Mouse (Mus musculus) left cerebral cortex, adult 9 months (tissue): ENCODE measurements around the gene Car10.
"Not testable (repeated sequence)": the region's sequence is repeated elsewhere in the genome, so short reads cannot be mapped to it uniquely, and the experiment has no call there.

Experiments
- DNase-seq, 2 experiments: peaks; one replicate each; pipeline ENCODE4 v3.0.0; 2022; ENCODE audit warnings: low spot score in 2 of 2

Car10 gene

DNA sequence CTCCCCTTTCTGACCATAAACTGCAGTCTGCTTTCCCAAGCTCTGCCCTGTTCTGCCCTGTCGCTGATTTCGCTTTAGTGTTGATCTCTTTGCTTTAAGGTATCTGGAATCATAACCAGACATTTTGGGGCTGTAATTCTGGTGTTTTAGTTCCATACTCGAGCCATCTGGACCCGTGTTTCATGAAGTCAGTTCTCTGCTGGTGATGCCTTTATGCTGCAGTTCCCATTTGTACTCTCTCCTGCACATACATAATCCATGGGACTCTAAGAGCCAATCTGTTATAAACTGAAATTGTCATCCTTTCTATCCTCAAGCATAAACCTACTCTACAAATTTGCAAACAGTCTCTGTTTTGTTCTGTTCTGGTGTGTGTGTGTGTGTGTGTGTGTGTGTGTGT lies 293.3 kb downstream of the Car10 start:
- no peak for DNase-seq

DNA sequence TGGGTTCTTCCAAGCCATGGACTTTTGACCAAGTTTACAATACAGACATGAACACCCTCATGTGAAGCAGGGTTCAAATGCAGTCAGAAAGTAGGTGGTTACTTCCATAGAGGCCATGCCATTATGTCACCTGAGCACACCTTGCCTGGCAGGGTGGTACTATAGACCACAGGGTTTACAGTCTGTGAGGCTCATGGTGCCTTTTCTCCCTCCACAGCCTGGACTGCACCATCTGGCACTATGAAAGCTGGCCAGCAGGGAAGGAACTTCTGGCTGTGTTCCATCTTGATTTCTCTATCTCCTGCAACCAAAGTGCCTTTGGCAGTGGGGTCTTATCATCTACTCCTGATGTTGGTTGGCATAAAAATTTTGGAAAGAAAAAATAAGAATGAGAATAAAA lies 295.5 kb downstream of the Car10 start:
- not testable (repeated sequence) for DNase-seq

DNA sequence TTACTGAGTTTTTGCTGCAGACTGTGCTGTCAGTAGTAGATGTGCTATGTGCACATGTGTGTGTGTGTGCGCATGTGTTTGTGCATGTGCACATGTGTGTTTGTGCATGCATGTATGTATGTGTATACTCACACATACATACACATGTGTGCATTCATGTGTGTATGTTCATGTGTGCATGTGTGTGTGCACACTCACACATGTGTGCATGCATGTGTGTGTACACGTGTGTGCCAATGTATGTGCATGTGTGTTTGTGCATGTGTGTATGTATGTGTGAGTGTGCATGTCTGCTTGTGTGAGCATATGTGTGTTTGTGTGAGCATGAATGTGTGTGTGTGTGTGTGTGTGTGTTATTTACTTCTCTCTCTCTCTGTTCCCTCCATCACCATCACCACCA lies 298.5 kb downstream of the Car10 start:
- no peak for DNase-seq

DNA sequence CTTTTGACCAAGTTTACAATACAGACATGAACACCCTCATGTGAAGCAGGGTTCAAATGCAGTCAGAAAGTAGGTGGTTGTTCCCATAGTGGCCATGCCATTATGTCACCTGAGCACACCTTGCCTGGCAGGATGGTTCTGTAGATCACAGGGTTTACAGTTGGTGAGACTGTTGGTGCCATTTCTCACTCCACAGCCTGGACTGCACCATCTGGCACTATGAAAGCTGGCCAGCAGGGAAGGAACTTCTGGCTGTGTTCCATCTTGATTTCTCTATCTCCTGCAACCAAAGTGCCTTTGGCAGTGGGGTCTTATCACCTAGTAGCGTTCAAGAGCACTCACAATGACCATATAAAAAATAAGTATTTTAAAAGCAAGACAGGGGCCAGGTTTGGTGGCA lies 303.3 kb downstream of the Car10 start:
- DNase-seq = not testable (repeated sequence)

DNA sequence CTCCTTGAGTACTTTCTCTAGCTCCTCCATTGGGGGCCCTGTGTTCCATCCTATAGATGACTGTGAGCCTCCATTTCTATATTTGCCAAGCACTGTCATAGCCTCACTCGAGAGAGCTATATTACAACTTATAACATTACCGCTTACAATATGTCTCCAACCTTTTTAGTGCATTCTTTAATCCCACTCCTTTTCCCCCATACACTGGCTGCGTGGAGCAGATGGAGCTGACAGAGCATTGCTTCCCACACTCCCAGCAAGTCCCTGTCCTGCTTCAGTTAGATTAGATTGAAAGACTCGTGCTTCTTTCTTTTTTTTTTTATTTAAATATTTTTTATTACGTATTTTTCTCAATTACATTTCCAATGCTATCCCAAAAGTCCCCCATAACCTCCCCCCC lies 310.2 kb downstream of the Car10 start:
- no peak for DNase-seq

DNA sequence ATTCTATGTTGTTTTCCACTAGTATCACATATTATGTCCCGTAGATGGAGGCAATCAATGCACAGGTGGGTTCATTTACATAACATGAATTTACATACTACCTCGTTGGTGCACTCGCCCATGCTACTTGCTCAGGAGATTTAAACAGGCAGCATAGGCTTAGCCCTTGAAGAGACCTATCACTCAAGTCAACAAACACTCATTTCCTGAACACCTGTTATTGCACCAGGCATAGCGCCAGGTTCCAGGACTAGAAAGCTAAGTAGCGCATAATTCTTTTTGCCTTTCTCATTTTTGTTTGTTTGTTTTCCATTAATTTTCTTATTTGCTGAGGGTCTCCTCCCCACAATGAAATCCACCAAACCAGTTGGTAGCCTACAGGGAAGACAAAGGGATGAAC lies 333.7 kb downstream of the Car10 start:
- no peak for DNase-seq

DNA sequence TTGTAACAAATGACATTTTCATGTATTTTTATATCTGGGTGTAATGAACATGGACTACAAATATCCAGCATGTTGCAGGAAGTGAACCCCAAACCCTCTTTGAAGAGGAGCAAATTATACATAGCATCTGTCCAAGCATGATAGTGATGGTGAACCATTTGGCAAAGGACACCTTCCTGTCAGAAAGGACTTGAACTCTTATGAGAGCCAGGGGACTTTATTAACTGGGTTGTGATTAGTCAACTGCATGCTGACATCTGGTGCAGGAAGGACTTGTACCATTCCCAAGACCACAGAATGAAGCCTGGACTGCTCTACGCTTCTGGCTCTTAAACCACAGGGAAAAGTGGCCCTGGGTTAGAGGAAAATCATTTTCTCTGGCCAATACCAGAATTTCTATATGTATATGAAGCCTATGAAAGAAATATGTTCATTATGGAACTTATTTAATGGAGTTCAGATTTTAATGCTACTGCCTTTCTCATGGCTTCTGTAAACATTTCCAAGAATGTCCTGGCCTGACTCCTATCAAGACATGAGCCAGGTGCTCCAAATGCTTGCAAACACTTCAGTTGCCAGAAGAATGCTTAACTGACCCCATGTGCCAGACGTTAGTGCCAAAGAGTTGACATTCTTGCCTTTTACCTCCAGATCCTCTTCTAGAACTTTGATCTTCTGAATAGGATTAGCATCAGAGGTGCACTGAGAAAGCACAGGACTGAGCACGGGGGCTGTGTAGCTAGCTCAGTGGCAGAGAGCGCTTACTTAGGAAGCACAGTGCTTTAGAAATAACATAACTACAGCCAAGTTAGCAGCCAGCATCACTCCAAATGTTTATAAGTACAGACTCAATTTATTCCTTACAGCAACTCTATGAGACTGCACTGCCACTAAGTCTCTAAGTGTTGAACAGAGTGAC lies 337.4 kb downstream of the Car10 start:
- DNase-seq = no peak

DNA sequence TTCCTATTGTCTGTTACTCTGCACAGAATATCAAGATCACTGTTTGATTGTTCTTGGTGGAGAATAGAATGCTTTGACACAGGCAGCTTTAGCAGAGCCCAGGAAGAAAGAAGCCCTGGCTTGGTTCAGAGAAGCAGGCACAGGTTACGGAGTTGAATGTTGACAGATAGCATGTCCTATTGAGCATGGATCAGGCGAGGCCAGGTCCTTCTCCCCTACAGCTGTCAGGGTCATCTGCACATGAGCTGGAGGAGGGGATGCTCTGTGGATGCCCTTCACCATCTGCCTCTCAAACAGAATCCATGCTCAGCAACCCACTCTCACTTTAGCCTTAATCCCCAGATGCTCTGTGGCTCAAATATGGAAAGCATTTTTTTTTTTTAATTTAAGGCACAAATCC lies 339.1 kb downstream of the Car10 start:
- DNase-seq = no peak

DNA sequence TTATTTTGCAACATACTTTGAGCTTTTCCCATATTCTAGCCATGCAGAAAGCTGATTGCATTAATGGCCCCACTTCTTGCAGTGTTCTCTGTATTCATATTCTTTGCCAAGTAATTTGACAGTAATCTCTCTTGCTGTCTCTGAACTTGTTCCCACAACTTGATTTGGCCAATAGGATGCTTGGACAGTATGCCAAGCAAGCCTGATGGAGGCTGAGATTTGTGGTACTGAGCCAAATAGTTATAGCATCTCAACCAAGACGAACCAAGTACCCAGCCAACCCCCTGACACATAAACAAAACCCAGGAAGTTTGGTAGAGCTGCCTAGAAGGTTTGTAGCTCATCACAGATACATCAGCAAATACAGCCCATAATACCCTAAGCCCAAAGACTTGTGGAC lies 342.6 kb downstream of the Car10 start:
- DNase-seq = no peak

DNA sequence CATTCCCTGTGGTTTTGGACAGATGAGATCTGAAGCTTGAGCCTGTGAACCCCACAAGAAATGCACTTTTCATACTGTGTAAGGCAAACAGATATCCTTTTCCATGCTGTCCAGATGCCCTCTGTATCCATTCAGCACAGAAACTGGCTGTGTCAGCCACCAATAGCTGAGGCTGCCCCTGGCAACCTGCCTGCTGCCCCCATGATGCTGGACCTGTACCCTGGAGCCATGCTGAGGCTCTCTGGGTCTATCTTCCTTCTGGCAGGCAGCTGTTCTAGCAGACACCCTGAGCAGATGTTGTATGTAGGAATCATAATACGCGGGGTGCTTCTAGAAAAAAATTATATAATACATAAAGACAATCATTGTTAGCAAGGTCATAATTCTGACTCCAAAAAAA lies 345.9 kb downstream of the Car10 start:
- no peak for DNase-seq

DNA sequence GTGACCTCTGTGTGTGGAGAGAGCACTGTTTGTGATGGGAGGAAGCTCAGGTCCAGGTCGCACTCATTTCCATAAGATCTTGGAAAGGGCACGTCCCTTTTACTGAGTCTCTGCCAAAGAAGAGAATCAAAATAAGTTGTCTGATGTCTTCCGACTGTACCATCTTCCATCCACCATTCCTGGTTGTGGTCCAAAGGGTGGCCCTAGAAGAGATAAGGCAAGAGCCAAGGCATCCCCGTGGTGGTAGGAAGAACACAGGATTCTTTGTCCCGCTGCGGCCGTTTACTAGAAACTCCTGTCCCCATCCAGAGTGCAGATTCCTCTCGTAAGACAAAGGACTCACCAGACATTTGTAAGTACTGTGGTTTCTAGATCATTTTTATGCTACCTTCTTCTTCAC lies 346.9 kb downstream of the Car10 start:
- DNase-seq = no peak

DNA sequence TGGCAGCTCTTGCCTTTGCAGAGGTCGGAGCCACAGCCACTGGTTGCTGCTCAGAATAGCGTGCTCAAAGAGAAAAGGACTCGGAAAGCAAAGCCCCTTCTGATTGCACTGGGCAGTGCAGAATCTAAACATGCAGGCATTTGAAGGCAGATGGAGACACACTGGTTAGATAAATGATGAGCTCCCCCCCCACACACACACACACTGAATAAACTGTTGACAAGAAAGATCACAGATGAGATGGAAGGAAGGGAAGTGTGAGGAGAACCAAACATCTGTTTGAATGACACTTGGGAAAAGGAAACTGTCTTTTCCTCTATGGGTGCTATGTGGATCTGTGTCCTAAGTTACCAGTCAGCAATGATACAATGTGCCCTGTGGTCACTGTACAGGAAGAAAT lies 349.7 kb downstream of the Car10 start:
- no peak for DNase-seq

DNA sequence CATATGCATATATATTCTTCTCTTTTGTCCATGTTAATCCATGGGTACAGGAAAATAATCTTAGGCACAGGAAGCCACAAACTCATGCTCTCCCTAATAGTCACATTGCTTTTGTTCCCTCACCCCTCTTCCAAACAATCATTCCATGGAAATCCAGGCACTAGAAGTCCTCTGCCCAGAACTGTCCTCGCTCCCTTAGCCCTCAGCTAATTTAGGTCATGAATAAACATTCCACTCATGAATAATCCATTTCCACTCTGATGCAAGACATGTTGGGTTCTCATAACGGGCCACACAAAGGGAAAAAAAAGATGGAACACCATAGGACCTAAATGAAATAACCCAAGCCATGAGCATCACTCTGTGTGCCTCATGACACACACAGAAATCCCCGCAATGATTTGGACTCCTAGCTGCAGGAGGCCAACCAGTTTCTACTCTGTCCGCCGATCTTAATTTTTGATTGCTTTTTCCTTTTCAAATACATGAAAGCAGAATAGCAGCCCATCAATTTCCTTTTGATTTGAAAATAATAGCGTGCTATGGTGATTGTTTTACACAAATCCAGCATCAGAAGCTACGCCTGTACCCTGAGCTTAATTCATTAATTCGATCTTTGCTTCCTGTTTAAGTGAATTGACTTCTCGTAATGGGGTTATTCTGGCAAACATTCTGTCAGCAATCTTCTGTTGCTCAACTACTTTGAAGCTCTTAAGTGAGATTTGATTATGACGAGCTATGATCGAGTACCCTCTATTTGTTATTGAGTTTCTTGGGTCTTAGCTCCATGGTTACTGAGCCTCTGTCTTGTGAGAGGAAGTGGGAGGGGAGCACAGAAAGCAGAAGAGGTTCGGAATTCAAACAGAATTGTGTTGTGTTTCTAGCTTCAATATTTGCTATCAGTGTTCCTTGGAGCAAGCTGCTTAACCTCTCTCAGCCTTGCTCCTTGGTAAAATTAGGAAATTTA lies 350.7 kb downstream of the Car10 start:
- no peak for DNase-seq

DNA sequence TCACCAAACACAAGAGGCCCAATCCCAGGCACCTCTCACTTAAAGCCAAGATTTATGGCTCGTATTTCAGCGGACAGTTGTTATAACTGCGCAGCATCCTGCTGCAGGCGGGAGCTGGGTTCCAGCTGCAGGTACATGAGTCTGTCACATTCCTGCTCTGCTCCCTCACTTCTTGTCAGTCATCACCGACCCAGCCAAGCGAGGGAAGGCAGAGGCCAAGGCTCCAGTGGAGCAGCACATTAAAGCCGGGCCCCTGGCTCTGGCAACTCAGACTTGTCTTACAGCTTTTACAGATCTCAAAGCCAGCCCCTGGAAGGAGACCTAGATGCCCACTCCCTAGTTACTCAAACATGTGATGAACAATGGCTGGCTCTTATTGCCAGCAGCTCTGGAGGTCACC lies 352.7 kb downstream of the Car10 start:
- no peak for DNase-seq

DNA sequence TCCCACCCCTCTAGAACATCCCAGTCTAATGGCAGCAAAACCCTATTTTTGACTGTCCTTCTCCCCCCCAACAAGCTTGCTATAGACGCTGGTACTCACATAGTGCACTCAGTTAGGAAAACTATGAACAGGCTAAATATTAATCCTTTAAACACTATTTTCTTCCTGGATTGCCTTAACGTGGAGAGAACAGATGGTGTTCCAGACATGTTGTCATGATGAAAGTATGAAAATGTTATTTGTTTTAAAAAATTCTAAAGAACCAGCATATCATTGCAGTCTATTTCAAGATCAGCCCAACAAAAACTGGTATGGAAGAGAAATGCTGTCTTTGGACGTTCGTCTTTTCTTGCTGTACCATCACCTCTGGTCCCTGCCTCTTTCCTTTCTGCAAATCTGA lies 368.4 kb downstream of the Car10 start:
- no peak for DNase-seq

DNA sequence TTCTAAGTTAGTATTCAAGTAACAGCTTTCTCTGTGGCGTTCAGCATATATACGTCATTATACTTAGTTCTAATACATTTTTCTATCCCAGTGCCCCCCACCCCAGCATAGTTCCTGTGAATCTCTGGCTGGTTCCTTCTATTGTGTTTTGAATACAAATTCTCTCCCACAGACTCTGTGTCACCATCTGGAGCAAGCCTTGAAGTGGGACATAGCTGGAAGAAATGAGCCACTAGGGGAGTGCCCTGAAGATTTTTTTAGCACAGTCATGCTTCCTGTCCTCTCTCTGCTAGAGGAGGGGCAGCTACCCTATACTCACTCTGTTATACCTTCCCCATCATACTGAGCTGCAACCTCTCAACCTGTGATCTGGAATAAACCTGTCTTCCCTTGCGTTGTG lies 369.9 kb downstream of the Car10 start:
- no peak for DNase-seq

DNA sequence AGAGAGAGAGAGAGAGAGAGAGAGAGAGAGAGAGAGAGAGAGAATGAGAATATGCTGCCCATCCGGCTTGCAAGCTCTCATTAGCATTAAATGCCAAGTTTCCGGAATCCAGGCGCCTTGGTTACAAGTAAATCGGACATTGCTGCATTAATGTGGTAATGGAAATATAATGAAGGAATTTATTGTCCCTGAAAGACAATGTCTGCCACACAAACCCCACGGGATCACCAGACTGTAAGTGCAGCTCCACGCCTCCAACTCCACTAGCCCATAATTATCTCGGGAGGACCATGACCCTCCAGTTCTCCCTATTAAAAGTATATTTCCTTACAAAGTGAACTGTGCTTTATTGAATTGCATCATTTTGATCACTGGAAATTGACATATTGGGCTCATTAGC lies 372.9 kb downstream of the Car10 start:
- DNase-seq = no peak

DNA sequence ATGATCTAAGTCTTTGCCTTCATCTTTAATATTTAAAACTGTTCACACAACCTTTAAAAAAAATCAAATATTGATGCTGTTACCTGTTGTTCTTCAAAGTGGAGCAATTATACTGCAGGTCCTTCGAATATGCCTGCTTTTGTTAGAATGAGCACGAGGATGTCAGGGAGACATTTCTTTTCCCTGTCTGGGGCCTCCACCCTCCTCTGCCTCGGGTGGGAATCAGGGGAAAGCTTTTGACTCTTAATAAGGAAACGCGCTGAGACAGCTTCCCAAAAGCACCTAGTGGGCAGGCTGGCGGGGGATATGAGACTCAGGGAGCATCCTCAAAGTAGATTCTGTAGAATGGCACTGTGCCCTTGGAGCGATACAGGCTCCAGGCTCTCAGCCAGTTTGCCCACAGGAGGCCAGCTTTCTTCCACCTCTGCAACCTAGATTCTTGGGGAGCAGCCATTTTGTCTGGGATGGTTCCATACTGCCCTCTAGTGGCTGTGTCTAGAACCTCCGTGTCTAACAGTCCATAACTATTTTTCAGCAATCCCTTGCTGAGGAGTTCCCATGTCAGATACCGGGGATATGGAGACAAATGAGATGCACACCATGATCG lies 373.8 kb downstream of the Car10 start:
- peak; percentile 50 to 92 for DNase-seq

DNA sequence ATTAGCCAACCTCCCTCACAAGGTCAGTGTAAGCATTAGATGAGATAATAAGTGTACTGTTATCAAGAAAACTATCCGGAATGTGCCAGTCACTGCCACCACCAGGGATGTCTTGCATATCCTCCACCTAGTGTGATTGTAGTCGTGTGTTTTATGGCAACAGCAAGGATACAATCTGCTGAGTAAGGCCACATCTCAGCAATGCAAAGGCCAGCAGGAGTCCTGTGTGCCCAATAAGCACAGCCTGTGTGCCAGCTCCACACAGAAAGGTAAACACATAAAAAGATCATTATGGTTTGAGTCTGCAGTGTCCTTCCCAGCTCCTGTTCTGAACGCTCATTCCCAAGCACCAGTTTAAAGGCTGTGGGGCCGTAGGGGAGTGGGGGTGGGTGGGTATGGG lies 386.8 kb downstream of the Car10 start:
- no peak for DNase-seq

DNA sequence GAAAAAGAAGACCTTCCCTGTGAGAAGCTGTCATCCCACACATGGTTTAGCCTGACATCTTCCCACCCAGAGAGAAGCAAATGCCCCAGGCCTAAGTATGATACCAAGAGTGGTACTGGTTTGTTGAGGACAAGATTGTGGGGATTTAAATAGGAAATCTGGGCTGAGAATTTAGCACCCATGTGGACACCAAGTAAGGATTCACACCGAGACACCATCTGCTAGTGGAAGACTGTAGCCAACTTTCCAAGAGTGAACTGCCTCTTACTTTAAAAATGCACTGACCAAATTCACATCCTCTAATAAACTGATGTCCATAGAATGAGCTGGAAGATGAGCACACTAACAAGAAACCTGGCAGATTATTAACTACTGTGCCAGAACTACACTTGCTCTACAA lies 389.2 kb downstream of the Car10 start:
- DNase-seq = peak in 1 of 2 experiments; percentile 25

DNA sequence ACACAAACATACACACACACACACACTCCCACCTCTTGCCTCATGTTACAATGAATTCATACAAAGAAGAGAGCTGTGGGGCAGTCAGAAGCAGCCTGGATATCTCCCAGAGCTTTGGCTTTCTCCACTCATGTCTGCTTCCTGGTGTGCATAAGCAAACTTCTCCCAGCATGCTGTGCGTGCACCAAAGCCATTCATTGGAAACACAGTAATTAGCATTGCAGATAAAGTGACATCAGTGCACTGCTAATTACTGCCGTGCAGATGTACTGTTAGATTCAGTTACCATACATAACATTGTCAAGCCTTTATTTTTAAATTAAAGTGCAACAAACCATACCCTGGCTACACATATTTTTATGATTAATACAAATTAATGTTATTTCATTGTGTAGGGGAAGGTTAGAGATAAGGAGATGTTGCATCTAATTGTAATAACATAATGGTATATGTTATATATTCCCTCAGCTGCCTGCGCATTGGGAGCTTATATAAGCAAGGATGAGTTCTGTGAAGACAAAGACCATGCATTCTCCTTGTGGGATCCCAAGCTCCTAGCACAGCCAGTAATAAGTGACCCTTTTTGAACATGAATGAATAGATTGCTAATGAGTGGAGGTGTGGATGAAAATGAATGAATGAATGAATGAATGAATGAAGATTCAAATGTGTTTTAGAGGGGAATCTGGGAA lies 390.2 kb downstream of the Car10 start:
- no peak for DNase-seq
